Mouse (Mus musculus) heart, postnatal 0 days (tissue): ENCODE measurements at regions not wholly inside any gene's neighbourhood (a gene's known extent, or its start where the extent isn't known, plus 50 kb on each side); places are given as distances from the start of the nearest gene placed in this dataset.

Experiments
- CTCF ChIP-seq: IDR thresholded peaks from 2 replicates; pipeline ENCODE4 v1.5.1; 2016; ENCODE audit warnings: antibody characterized with exemption, control low read depth, low read depth
- EP300 ChIP-seq: IDR thresholded peaks from 2 replicates; pipeline ENCODE4 v1.6.1; 2016; ENCODE audit warnings: antibody characterized with exemption, low read depth

DNA sequence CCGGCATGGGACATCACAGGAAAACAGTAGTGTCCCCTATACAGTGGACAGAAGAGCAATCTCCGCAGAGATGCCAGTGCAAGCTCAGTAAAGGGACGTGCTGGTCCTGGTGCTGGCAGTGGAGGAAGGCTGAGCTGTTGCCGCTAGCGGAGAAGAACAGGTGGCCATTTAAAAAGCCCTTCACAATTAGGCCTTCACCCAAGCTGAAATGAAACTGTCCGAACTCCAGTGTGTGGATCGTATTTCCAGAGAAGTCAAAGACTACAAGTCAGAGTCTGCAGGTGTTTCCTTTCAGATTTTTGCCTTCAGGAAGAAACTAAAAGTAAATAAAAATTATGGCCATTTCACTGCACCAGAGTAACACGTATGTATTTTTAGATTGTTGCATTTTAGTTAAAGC is 364.2 kb upstream of the Prickle1 start:
- no peak for TF ChIP-seq CTCF
- TF ChIP-seq EP300, result no peak
